Mouse (Mus musculus) gastrocnemius, adult 2 months (tissue): ENCODE data around the gene Cd40. TPM values are rescaled to one million over a fixed set of nuclear protein-coding genes. Genes with fewer than 3 reads are reported as not detected.

ENCODE experiments used
- DNase-seq: peaks from one replicate; pipeline ENCODE4 v3.0.0; 2022
- H3K27ac ChIP-seq: fragments of 200-600 bp; 2 replicates; pipeline ENCODE4 v1.8.1; 2022; ENCODE audit warnings: mild to moderate bottlenecking
- H3K4me3 ChIP-seq: fragments of 200-600 bp; 2 replicates; pipeline ENCODE4 v1.8.1; 2022; ENCODE audit warnings: mild to moderate bottlenecking, moderate library complexity
- CTCF ChIP-seq: fragments of 200-600 bp; IDR thresholded peaks from 2 replicates; pipeline ENCODE4 v1.8.1; 2022; ENCODE audit warnings: antibody characterized with exemption, mild to moderate bottlenecking, moderate library complexity
- intact Hi-C: fragments of 180-260 bp; cut with DNase I; formaldehyde crosslinking; loops from one replicate; pipeline ENCODE4 v1.15.1; 2025
- total RNA-seq, 2 experiments: library from RNA; stranded (reverse); gene quantifications; 2 replicates each; pipeline ENCODE4 v1.2.3; 2021

Gene Cd40
- total RNA-seq, 2 experiments from 2014 or later: 0.69 to 0.75 TPM

DNA sequence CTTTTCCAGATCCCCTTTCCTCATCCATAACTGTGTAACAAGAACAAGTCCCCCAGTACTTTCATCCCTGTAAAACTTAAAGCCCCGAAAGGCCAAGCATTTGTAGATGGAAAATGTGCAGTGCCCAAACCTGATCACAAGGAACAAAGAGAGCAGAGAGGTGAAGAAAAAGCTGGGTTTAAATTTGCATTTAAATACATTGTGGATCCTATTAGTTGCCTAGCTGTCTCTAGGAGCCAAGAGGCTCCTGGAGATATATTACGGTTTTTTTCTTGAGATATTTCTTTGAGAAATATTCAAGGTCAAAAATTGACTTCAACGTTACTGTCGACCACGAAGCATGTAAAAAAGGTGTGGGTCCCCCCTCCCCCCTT lies 20.4 kb upstream of the Cd40 start:
- Histone ChIP-seq H3K4me3 (peak overlapping the region; percentile 92), H3K27ac (peak overlapping the region; percentile 95)
- DNase-seq: no peak
- intact Hi-C loops: loop anchor here (5.0 kb wide), 1 partner anchor 108 kb away; no protein-coding TSS in a partner anchor
- TF ChIP-seq CTCF: no peak

DNA sequence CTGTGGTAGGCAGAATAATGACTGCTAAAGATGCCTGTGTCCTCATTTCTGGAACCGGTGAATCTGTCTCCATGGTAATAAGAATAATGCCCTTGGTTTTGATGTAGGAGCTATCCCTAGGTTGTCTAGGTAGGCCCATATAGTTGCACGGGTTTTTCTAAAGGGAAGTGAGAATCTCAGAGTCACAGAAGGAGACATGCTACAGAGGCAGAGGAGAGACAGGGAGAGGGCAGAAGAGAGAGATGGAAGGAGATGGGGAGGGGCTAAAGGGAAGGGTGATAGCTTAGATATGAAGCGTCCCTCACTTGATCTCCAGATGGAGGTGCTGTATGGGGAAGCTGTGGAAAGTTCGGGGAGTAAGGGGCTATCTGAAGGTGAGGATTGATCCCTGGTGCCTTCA lies 18.0 kb upstream of the Cd40 start:
- H3K4me3 ChIP-seq: no peak overlapping the region
- no peak for DNase-seq
- TF ChIP-seq CTCF: no peak
- no peak overlapping the region for H3K27ac ChIP-seq
- intact Hi-C loops: loop anchor here (5.0 kb wide), 1 partner anchor 110 kb away; no protein-coding TSS in a partner anchor

DNA sequence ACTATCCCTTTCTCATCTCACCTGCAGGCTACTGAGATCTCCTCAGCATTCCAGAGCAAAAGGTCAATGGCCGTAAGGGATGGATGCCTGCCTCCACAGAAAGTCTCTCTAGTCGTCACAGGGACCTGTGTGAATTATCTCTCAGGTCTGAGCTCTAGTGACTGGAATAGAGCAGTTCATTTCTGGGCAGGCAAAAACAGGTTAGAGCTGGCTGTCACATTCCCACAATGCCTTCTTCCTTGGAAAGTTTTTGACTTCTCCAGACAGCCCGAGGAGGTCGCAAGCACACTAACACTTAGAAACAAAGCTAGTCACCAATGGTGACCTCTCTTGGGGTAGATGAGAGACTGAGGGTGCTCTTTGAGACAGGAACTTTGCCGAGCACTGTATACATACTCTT lies 13.3 kb upstream of the Cd40 start:
- Histone ChIP-seq H3K27ac (no peak overlapping the region), H3K4me3 (no peak overlapping the region)
- DNase-seq: no peak
- intact Hi-C loops: no loop called here
- no peak for TF ChIP-seq CTCF

DNA sequence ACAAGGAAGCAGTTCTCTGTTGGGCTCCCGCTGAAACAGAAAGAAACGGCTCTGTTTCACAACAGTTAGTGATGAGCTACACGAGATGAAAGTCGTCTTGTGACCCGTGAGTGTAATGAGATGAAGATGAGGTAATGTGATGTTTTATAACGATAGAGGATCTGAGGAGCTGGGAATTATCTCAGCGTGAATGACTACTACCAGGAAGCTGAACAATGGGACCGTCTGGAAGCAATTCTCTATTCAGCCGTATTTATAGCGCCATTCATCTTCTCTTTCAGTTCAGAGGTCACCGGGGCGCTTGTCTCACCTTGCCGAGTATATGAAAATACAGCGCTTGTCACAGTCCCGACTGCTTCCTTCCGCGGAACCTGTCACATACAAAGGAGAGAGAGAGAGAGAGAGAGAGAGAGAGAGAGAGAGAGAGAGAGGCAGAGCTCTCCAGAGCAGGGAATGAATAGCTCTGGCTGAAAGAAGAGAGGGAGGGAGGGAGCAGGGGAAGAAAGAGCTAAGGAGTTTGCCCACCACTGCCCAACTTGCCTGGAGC lies 12.3 kb upstream of the Cd40 start:
- DNase-seq: no peak
- no peak for TF ChIP-seq CTCF
- Histone ChIP-seq H3K27ac (no peak overlapping the region), H3K4me3 (no peak overlapping the region)
- intact Hi-C loops: no loop called here

DNA sequence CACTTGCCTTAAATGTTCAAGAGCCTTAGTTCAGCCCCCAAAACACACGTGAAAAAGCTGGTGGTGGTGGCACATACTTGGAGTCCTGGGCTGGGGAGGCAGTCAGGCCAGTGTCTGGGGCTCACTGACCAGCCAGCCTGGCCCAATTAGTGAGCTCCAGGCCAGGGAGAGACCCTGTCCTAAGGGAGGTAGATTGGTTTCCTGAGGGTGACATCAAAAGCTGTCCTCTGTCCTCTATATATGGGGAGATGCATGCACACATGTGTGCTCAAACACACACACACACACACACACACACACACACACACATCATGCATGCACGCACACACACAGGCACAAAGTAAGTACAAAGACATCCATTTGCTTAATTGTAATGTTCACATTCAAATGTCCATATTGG lies 11.7 kb upstream of the Cd40 start:
- no peak overlapping the region for H3K4me3 ChIP-seq
- no peak for DNase-seq
- intact Hi-C loops: no loop called here
- no peak for TF ChIP-seq CTCF
- no peak overlapping the region for H3K27ac ChIP-seq

DNA sequence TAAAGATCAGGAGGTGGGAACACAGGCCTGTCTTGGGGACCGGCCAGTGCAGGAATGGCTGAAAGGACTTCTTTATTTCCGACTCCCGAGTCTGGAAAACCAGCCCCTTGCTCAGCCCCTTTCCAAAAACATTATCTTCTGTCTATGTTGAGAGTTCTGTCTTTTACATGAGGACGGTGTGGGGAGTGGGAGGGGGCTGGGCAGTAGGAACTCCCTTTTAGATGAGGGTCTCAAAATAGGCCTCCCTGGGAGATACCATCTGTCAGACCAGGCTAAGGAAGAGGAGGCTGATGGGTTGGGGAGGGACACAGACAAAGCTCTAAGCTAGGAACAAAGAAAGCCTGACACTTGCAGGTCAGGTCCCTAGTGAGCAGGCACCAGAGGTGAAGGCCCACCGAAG lies 6.4 kb upstream of the Cd40 start:
- no peak for TF ChIP-seq CTCF
- DNase-seq: no peak
- H3K4me3 ChIP-seq: no peak overlapping the region
- intact Hi-C loops: no loop called here
- H3K27ac ChIP-seq: no peak overlapping the region

DNA sequence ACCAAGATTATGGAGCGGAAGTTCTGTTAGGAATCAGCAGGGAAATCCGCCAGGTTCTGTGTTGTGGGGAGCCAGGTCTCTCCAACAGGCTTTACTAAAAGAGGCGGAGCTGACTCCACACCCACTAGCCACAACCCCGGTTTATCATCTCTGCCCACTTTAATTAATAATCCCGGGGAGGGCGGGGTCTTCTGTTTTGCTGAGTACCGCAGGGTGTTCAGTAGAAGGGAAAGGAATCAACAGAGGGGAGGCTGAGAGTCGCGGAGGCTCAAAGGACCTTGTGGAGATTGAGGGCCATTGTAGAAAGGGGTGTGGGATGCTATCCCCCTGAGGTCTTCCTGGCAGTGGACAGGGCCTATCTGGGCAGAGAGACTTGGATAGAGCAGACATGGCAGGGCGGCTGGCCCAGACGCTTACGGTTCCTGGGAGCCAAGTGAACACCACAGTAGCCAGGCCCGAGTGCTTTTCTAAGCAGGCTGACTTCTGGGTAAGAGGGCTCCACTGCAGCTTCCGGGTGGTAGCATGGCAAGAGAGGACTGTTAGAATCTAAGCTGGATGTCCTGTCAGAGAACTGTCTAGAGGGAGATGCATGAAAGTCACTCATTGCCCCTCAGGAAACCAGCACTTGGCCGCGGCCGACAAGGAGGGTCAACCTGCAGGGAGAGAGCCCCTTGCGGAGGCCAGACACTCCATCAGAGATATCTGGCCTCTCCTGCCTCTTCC lies 4.4 kb upstream of the Cd40 start:
- no peak overlapping the region for H3K4me3 ChIP-seq
- TF ChIP-seq CTCF: no peak
- no peak overlapping the region for H3K27ac ChIP-seq
- intact Hi-C loops: no loop called here
- no peak for DNase-seq

DNA sequence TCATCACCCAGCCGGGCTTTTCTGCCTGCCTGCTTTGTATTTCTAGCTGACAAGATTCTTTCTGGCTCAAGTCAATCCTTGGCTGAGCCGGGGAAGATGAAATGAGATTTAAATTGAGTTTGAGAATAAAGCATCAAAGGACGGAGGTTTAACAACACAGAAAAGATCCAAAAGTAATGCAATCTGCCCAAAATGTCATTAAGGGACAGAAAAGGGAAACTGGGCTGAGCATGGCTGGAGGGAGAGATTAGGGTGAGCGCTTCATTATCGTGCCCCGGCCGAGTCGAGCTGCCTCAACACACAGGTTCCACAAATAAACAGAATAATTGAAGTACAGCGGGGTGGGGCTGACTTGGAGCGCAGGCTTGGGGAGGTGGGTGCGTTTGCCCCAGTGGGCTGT lies 3.9 kb upstream of the Cd40 start:
- intact Hi-C loops: no loop called here
- Histone ChIP-seq H3K27ac (no peak overlapping the region), H3K4me3 (no peak overlapping the region)
- TF ChIP-seq CTCF: no peak
- no peak for DNase-seq

DNA sequence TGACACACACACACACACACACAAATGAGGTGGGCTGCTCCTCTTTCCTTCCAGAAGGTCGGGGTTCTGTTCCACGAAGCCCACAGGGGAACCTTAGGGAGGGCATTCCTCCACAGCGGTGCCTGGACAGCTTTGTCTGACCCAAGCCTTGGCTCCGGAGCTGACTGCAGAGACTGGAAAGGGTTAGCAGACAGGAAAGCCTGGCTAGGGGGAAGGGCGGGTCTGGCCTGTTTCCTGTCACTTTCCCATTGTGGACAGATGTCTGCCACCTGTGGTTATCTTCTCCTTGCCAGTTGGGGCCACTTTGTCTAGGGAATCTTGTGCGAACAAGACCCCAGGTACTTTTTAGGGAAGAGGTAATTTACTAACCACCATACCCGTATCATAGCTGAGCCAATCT lies 478 bp downstream of the Cd40 start:
- TF ChIP-seq CTCF: no peak
- no peak for DNase-seq
- intact Hi-C loops: no loop called here
- Histone ChIP-seq H3K4me3 (peak overlapping the region; percentile 66), H3K27ac (peak overlapping the region; percentile 63)

DNA sequence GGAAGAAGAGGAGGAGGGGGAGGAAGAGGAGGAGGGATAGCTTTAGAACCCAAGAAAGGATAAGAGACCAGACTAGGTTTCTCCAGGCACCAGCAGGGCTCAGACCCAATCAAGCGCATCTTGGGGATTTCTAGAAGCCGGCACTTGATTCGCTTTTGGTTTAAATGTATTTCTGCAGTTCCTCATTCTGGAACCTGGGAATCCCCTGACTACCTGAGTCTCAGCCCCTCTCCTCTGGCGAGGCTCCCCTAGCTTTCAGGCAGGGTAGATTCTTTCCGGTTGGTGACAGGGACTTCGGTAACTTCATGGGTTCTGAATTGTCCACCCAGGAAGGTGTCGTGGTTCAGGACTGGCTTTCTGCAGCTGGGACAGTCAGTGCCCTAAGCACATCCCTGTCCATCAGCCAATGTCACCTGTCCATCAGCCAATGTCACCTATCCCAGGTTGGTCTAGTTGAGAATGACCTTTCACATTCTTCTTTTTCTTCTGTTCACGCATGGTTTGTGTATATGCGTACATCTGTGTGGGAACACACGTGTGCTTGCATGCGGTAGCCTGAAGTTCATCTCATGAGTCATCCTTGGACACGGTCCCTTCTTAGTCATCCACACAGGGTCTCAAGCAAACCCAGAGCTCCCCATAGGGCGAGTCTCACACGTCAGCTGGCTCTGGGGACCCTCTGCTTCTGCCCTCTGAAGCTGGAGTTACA lies 1.1 kb downstream of the Cd40 start:
- no peak for DNase-seq
- TF ChIP-seq CTCF: no peak
- intact Hi-C loops: no loop called here
- Histone ChIP-seq H3K27ac (no peak overlapping the region), H3K4me3 (peak overlapping the region; percentile 66)

DNA sequence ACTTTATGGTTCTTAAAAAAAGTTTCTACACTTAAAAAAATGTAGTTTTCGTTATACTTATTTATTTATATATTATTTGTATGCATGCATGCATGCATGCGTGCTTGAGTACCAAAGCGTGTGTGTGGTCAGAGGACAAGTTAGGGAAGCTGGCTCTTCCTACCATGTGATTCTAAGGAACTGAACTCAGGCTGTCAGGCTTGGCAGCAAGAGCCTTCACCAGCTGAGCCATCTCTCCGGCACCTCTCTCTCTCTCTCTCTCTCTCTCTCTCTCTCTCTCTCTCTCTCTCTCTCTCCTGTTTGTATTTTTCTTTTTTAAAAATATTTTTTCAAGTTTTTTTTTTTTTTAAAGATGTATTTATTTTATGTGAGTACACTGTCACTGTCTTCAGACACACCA lies 4.5 kb downstream of the Cd40 start:
- no peak for DNase-seq
- no peak for TF ChIP-seq CTCF
- no peak overlapping the region for H3K27ac ChIP-seq
- intact Hi-C loops: no loop called here
- no peak overlapping the region for H3K4me3 ChIP-seq

DNA sequence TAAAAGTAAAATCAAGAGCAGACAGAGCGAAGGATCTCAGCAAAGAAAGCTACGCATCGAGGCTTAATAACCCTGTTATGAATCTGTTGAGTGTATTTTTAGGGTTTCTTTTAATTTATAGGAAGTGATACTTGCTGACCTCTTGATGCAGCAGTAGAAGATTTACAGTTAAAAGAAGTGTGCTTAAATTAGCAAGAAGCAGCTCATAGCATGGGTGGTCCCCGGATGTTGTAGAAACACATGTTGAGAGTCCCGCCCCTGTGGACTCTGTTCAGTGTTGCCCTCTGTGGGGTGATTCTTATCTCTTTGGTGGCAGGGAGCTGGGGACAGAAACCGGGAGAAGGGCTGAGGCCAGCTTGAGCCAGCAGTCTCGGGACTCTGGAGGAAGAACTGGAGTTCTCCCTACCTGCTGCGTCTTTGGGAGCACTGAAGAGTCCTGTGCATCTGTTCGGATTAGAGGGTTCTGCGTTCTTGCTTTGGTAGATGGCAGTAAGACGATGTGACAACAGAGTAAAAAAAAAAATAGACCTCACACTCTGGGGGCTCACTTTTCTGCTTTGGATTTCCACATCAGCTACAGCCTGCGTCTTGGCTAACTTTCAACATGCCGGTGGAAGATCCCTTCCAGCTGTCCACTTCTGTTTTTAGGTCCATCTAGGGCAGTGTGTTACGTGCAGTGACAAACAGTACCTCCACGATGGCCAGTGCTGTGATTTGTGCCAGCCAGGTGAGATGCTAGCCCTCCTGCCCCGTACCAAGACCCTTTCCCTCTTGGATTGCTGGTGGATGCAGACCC lies 6.4 kb downstream of the Cd40 start:
- DNase-seq: no peak
- H3K27ac ChIP-seq: no peak overlapping the region
- intact Hi-C loops: no loop called here
- H3K4me3 ChIP-seq: no peak overlapping the region
- no peak for TF ChIP-seq CTCF

DNA sequence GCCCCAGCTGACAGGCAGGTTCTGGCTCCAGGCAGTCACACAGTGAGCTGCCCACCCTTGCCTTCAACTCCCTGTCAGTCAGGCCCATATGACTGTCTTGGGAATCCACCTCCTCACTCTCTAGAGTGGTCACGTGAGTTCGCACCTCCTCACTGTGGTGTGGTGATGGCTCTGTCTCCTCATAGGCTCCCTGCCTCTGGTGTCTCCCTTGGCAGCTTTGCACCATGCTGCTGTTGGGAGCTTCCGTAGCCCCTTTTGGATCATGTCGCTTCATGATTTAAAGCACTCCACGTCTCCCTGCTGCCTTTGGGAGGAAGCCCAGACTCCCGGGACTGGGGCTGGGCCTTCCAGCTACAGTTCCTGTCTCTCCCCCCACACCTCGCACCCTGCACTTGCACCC lies 9.1 kb downstream of the Cd40 start:
- intact Hi-C loops: no loop called here
- no peak overlapping the region for H3K4me3 ChIP-seq
- no peak for DNase-seq
- no peak for TF ChIP-seq CTCF
- no peak overlapping the region for H3K27ac ChIP-seq
